Mouse (Mus musculus) thymus, adult 2 months (tissue): ENCODE data around the gene Tab2. TPM values are rescaled to one million over a fixed set of nuclear protein-coding genes. Genes with fewer than 3 reads are reported as not detected.
"Not testable (repeated sequence)": the region's sequence is repeated elsewhere in the genome, so short reads cannot be mapped to it uniquely, and the experiment has no call there.

Source experiments
- DNase-seq: peaks from one replicate; pipeline ENCODE4 v3.0.0; 2021
- H3K27ac ChIP-seq: fragments of 200-500 bp; 2 replicates; pipeline ENCODE4 v1.5.1; 2012; ENCODE audit warnings: low read length, control low read depth; ENCODE audit not compliant: control insufficient read depth, insufficient read depth
- H3K27me3 ChIP-seq: fragments of 200-500 bp; 2 replicates; pipeline ENCODE4 v1.6.1; 2012; ENCODE audit warnings: mild to moderate bottlenecking, low read length, moderate library complexity, mixed read lengths; ENCODE audit not compliant: control insufficient read depth, insufficient read depth
- H3K36me3 ChIP-seq: fragments of 200-500 bp; 2 replicates; pipeline ENCODE4 v1.6.1; 2012; ENCODE audit warnings: mild to moderate bottlenecking, low read length, moderate library complexity; ENCODE audit not compliant: control insufficient read depth, insufficient read depth
- H3K4me1 ChIP-seq: fragments of 200-500 bp; replicated peaks from 2 replicates; pipeline ENCODE4 v1.6.1; 2012; ENCODE audit warnings: low read length; ENCODE audit not compliant: control insufficient read depth, insufficient read depth
- H3K4me3 ChIP-seq: fragments of 200-500 bp; 2 replicates; pipeline ENCODE4 v1.5.1; 2012; ENCODE audit warnings: mild to moderate bottlenecking, low read length, control low read depth, moderate library complexity; ENCODE audit not compliant: control insufficient read depth, insufficient read depth
- CTCF ChIP-seq: fragments of 200-500 bp; IDR thresholded peaks from 2 replicates; pipeline ENCODE4 v1.5.1; 2012; ENCODE audit warnings: mild to moderate bottlenecking, control low read depth, low read length, moderate library complexity, borderline replicate concordance; ENCODE audit not compliant: control insufficient read depth, poor library complexity, insufficient read depth; ENCODE audit errors: extremely low read depth
- POLR2A ChIP-seq: fragments of 200-500 bp; IDR thresholded peaks from 2 replicates; pipeline ENCODE4 v1.6.1; 2012; ENCODE audit warnings: mild to moderate bottlenecking, low read length, control low read depth, moderate library complexity; ENCODE audit not compliant: control insufficient read depth, poor library complexity, insufficient read depth; ENCODE audit errors: extremely low read depth
- WGBS: fragments of 180-500 bp; shearing (Covaris S2); methylation state at CpG from one replicate; pipeline ENCODE4 v1.1.7; 2018; 5-methylcytosine and 5-hydroxymethylcytosine counted together
- polyA plus RNA-seq: library from polyadenylated mRNA; depleted of rRNA; stranded (reverse); fragments of >200 nt; gene quantifications from 2 replicates; pipeline ENCODE4 v1.2.3, GENCODE M21; 2012

Tab2 gene
- polyA plus RNA-seq, 1 experiment: 75.7 TPM

- Histone ChIP-seq H3K4me3 (no peak overlapping the region), H3K27ac (no peak overlapping the region), H3K4me1 (no peaks in the 10 kb centered on the region), H3K36me3 (peaks cover 34% of the 10 kb centered on the region), H3K27me3 (no peaks in the 10 kb centered on the region)
- WGBS: 97% methylated on average over 5 of the region's 5 CpGs
- TF ChIP-seq POLR2A (no peak), CTCF (no peak)
- DNase-seq: no peak
Observed at GRCm38 (mm10) chr10:7904157-7904556, 51.9 kb downstream of the Tab2 start.

DNA sequence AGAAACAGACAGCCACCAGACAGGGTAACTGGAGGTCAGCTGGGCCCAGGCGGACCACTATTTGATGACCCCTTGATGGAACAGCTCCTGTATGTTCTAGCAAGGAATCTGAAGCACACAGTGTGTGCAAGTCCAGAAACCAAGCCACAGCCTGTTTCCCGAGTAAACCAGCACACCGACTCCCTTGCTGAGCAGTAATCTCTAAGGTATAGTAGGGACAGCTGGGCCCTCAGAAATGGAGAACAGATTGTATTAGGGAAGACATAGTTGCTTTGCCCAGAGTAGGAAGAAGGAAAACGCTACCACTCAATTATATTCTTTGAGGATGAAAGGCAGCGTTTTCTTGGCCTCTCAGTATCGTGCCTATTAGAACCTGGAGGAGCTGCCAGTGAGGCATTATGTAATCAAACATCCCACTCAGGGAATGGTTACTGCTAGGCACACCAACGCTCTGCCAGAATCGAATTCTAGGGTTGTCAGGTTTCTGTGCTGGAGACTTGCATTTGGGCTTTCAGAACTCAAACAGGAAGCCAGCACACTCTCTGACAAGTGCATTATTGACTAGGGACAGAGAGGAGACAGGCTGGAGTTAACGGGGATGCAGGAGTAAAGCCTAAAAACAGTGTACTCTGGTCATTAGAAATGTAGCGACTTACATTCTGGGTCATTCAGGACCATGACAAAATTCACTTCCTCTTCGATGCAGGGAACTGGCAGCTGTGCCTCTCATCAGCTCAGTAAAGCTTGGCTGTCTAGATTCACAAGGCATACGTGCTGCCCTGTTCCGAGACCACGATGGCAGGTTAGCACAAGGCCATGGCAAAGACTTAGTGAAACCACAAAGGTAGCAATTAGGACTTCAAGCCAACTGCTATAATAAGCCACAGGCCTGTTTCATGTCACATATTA is 55.1 kb downstream of the Tab2 start:
- Histone ChIP-seq H3K4me1 (no peaks in the 10 kb centered on the region), H3K27ac (no peak overlapping the region), H3K36me3 (peaks cover 7% of the 10 kb centered on the region; the same call in 1 of the 2 replicates), H3K27me3 (no peaks in the 10 kb centered on the region), H3K4me3 (no peak overlapping the region)
- no peak for TF ChIP-seq POLR2A
- no peak for TF ChIP-seq CTCF
- 84% methylated on average over 14 of the region's 14 CpGs for WGBS
- DNase-seq: no peak

GRCm38 (mm10) chr10:7888256-7888868 is 67.7 kb downstream of the Tab2 start:
- H3K4me1 ChIP-seq: no peaks in the 10 kb centered on the region
- no peak for TF ChIP-seq POLR2A
- TF ChIP-seq CTCF: no peak
- H3K36me3 ChIP-seq: no peaks in the 10 kb centered on the region
- H3K27me3 ChIP-seq: no peaks in the 10 kb centered on the region
- H3K27ac ChIP-seq: no peak overlapping the region
- 46% methylated on average over 11 of the region's 11 CpGs for WGBS
- no peak for DNase-seq
- H3K4me3 ChIP-seq: no peak overlapping the region

DNA sequence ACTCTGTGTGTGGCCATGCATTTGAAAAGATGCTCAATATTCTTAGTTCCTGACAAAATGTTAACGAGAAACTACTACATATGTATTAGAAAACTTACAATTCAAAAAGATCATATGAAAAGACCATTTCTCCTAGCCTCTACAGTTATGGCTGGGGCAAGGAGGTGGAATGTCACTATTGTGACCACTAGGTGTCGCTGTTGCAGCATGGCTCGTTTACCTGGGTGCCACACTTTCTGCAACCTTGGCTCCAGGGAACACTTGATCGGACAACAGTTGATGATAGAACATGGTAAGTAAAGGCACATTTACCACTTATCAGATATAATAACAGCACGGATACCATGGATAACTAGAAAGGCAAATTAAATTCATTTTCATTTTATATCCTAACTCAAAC is 72.5 kb downstream of the Tab2 start:
- H3K4me3 ChIP-seq: no peak overlapping the region
- no peaks in the 10 kb centered on the region for H3K36me3 ChIP-seq
- H3K27me3 ChIP-seq: no peaks in the 10 kb centered on the region
- peak; percentile 62; the same call in 1 of the 2 replicates for TF ChIP-seq CTCF
- no peak for TF ChIP-seq POLR2A
- H3K27ac ChIP-seq: no peak overlapping the region
- H3K4me1 ChIP-seq: no peaks in the 10 kb centered on the region
- WGBS: 16% methylated on average over 5 of the region's 5 CpGs
- DNase-seq: peak; percentile 70

- WGBS: 97% methylated on average over 3 of the region's 3 CpGs
Observed at GRCm38 (mm10) chr10:7881971-7882370, 74.1 kb downstream of the Tab2 start.

DNA sequence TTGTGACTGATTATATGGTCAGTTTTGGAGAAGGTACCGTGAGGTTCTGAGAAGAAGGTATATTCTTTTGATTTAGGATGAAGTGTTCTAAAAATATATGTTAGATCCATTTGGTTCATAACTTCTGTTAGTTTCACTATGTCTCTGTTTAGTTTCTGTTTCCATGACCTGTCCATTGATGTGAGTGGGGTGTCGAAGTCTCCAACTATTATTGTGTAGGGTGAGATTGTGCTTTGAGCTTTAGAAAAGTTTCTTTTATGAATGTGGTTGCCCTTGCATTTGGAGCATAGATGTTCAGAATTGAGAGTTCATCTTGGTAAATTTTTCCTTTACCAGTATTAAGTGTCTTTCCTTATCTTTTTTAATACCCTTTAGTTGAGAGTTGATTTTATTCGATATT is 75.7 kb downstream of the Tab2 start:
- not testable (repeated sequence) for H3K27me3 ChIP-seq, H3K4me1 ChIP-seq, H3K4me3 ChIP-seq, H3K36me3 ChIP-seq, H3K27ac ChIP-seq, DNase-seq
- WGBS: 95% methylated on average over 3 of the region's 3 CpGs

More at GRCm38 (mm10) chr10:7881971-7882370, 74.1 kb downstream of the Tab2 start:
- H3K4me3 ChIP-seq: no peak overlapping the region
- H3K4me1 ChIP-seq: no peaks in the 10 kb centered on the region
- no peak for DNase-seq
- H3K27me3 ChIP-seq: no peaks in the 10 kb centered on the region
- TF ChIP-seq CTCF: no peak
- TF ChIP-seq POLR2A: no peak
- no peak overlapping the region for H3K27ac ChIP-seq
- H3K36me3 ChIP-seq: no peaks in the 10 kb centered on the region
